Mouse (Mus musculus): ENCODE measurements around the gene Lypd6b.

The Lypd6b gene

GRCm38 (mm10) chr2:49822312-49822711 lies 34.8 kb downstream of the Lypd6b start:
- DNase-seq (ENCODE audit: low spot score): no peak

- DNase-seq (ENCODE audit: low spot score): no peak
Observed at GRCm38 (mm10) chr2:49825588-49825987, 38.1 kb downstream of the Lypd6b start.

- DNase-seq (ENCODE audit: low spot score): no peak
Observed at GRCm38 (mm10) chr2:49827756-49828155, 40.3 kb downstream of the Lypd6b start.

- DNase-seq (ENCODE audit: low spot score): no peak
Observed at GRCm38 (mm10) chr2:49830369-49830768, 42.9 kb downstream of the Lypd6b start.

GRCm38 (mm10) chr2:49832277-49832803 lies 44.9 kb downstream of the Lypd6b start:
- no peak for DNase-seq (ENCODE audit: low spot score)

- no peak for DNase-seq (ENCODE audit: low spot score)
Observed at GRCm38 (mm10) chr2:49837454-49838059, 50.1 kb downstream of the Lypd6b start.

GRCm38 (mm10) chr2:49838611-49839010 lies 51.1 kb downstream of the Lypd6b start:
- DNase-seq (ENCODE audit: low spot score): no peak

- DNase-seq (ENCODE audit: low spot score): peak; percentile 30
Observed at GRCm38 (mm10) chr2:49840573-49840972, 53.1 kb downstream of the Lypd6b start.

- no peak for DNase-seq (ENCODE audit: low spot score)
Observed at GRCm38 (mm10) chr2:49841089-49841488, 53.6 kb downstream of the Lypd6b start.

GRCm38 (mm10) chr2:49845104-49845503 lies 57.6 kb downstream of the Lypd6b start:
- no peak for DNase-seq (ENCODE audit: low spot score)

- DNase-seq (ENCODE audit: low spot score): no peak
Observed at GRCm38 (mm10) chr2:49846097-49846496, 58.6 kb downstream of the Lypd6b start.

- no peak for DNase-seq (ENCODE audit: low spot score)
Observed at GRCm38 (mm10) chr2:49846880-49847279, 59.4 kb downstream of the Lypd6b start.

GRCm38 (mm10) chr2:49847831-49848230 lies 60.3 kb downstream of the Lypd6b start:
- no peak for DNase-seq (ENCODE audit: low spot score)

- no peak for DNase-seq (ENCODE audit: low spot score)
Observed at GRCm38 (mm10) chr2:49849771-49850170, 62.3 kb downstream of the Lypd6b start.

- DNase-seq (ENCODE audit: low spot score): no peak
Observed at GRCm38 (mm10) chr2:49851977-49852376, 64.5 kb downstream of the Lypd6b start.

GRCm38 (mm10) chr2:49856161-49856564 lies 68.7 kb downstream of the Lypd6b start:
- no peak for DNase-seq (ENCODE audit: low spot score)

- DNase-seq (ENCODE audit: low spot score): no peak
Observed at GRCm38 (mm10) chr2:49856584-49856983, 69.1 kb downstream of the Lypd6b start.

GRCm38 (mm10) chr2:49860219-49860962 lies 72.9 kb downstream of the Lypd6b start:
- no peak for DNase-seq (ENCODE audit: low spot score)

- no peak for DNase-seq (ENCODE audit: low spot score)
Observed at GRCm38 (mm10) chr2:49860969-49861592, 73.6 kb downstream of the Lypd6b start.

- no peak for DNase-seq (ENCODE audit: low spot score)
Observed at GRCm38 (mm10) chr2:49861658-49862057, 74.2 kb downstream of the Lypd6b start.

GRCm38 (mm10) chr2:49868116-49868858 lies 80.8 kb downstream of the Lypd6b start:
- DNase-seq (ENCODE audit: low spot score): no peak

GRCm38 (mm10) chr2:49869044-49869443 lies 81.6 kb downstream of the Lypd6b start:
- peak; percentile 33 for DNase-seq (ENCODE audit: low spot score)

Data from layer of hippocampus, adult 11-12 months (tissue).